Mouse (Mus musculus): ENCODE measurements at regions not wholly inside any gene's neighbourhood (a gene's known extent, or its start where the extent isn't known, plus 50 kb on each side); places are given as distances from the start of the nearest gene placed in this dataset.
"Not testable (repeated sequence)": the region's sequence is repeated elsewhere in the genome, so short reads cannot be mapped to it uniquely, and the experiment has no call there.

- DNase-seq (ENCODE audit: low read depth, low spot score): no peak
- Histone ChIP-seq H3K27ac (ENCODE audit: insufficient read depth, low read depth, low read length, poor library complexity, severe bottlenecking) (no peak overlapping the region), H3K9me3 (ENCODE audit: control insufficient read depth, insufficient read depth, low read depth, low read length) (peaks cover 2% of the 10 kb centered on the region; the same call in 1 of the 2 replicates), H3K36me3 (ENCODE audit: control insufficient read depth, insufficient read depth, low read length, poor library complexity, severe bottlenecking) (no peaks in the 10 kb centered on the region), H3K4me1 (ENCODE audit: control insufficient read depth in 2 of 2, insufficient read depth in 2 of 2, low read length in 2 of 2, poor library complexity in 1 of 2) (no peaks in the 10 kb centered on the region), H3K9ac (ENCODE audit: insufficient read depth, low read depth, low read length, poor library complexity, severe bottlenecking) (no peak overlapping the region), H3K4me3 (ENCODE audit: insufficient read depth in 1 of 2, low read depth in 1 of 2, low read length in 2 of 2, poor library complexity in 1 of 2, severe bottlenecking in 1 of 2) (no peak overlapping the region)
- in situ Hi-C loops (cut with MboI; ENCODE audit: low sequenced_read_pairs in 2 of 2, unreplicated experiment in 2 of 2): no loop called here
- TF ChIP-seq CHD2 (IDR thresholded peaks at IDR 0.05; ENCODE audit: low read depth, low read length): no peak
- TF ChIP-seq HCFC1 (IDR thresholded peaks at IDR 0.05; ENCODE audit: borderline replicate concordance, insufficient read depth, low read length): no peak
- TF ChIP-seq ZC3H11A (IDR thresholded peaks at IDR 0.05; ENCODE audit: borderline replicate concordance, low read depth, low read length): no peak
- TF ChIP-seq ZNF384 (IDR thresholded peaks at IDR 0.05; ENCODE audit: low read depth, low read length): no peak
- no peak for TF ChIP-seq MAFK (IDR thresholded peaks at IDR 0.05; ENCODE audit: insufficient read depth, low read depth, low read length)
These were observed 890.8 kb downstream of the Adam6a start for GRCm38 (mm10) chr12:114434529-114434928.

- H3K4me3 ChIP-seq (ENCODE audit: insufficient read depth in 1 of 2, low read depth in 1 of 2, low read length in 2 of 2, poor library complexity in 1 of 2, severe bottlenecking in 1 of 2): no peak overlapping the region
- no peak for DNase-seq (ENCODE audit: low read depth, low spot score)
- H3K9me3 ChIP-seq (ENCODE audit: control insufficient read depth, insufficient read depth, low read depth, low read length): peaks cover 3% of the 10 kb centered on the region; the same call in 1 of the 2 replicates
- no peaks in the 10 kb centered on the region for H3K36me3 ChIP-seq (ENCODE audit: control insufficient read depth, insufficient read depth, low read length, poor library complexity, severe bottlenecking)
- in situ Hi-C loops (cut with MboI; ENCODE audit: low sequenced_read_pairs in 2 of 2, unreplicated experiment in 2 of 2): no loop called here
- no peaks in the 10 kb centered on the region for H3K4me1 ChIP-seq (ENCODE audit: control insufficient read depth in 2 of 2, insufficient read depth in 2 of 2, low read length in 2 of 2, poor library complexity in 1 of 2)
- H3K9ac ChIP-seq (ENCODE audit: insufficient read depth, low read depth, low read length, poor library complexity, severe bottlenecking): no peak overlapping the region
- TF ChIP-seq CHD2 (IDR thresholded peaks at IDR 0.05; ENCODE audit: low read depth, low read length) (no peak), MAFK (IDR thresholded peaks at IDR 0.05; ENCODE audit: insufficient read depth, low read depth, low read length) (no peak), HCFC1 (IDR thresholded peaks at IDR 0.05; ENCODE audit: borderline replicate concordance, insufficient read depth, low read length) (no peak), ZC3H11A (IDR thresholded peaks at IDR 0.05; ENCODE audit: borderline replicate concordance, low read depth, low read length) (no peak), ZNF384 (IDR thresholded peaks at IDR 0.05; ENCODE audit: low read depth, low read length) (no peak)
- H3K27ac ChIP-seq (ENCODE audit: insufficient read depth, low read depth, low read length, poor library complexity, severe bottlenecking): no peak overlapping the region
These were observed 918.3 kb downstream of the Adam6a start for GRCm38 (mm10) chr12:114462037-114462436.

- in situ Hi-C loops (cut with MboI; ENCODE audit: low sequenced_read_pairs in 2 of 2, unreplicated experiment in 2 of 2): no loop called here
- TF ChIP-seq ZC3H11A (IDR thresholded peaks at IDR 0.05; ENCODE audit: borderline replicate concordance, low read depth, low read length) (no peak), CHD2 (IDR thresholded peaks at IDR 0.05; ENCODE audit: low read depth, low read length) (no peak), ZNF384 (IDR thresholded peaks at IDR 0.05; ENCODE audit: low read depth, low read length) (no peak), HCFC1 (IDR thresholded peaks at IDR 0.05; ENCODE audit: borderline replicate concordance, insufficient read depth, low read length) (no peak), MAFK (IDR thresholded peaks at IDR 0.05; ENCODE audit: insufficient read depth, low read depth, low read length) (no peak)
- peak; percentile 44 for DNase-seq (ENCODE audit: low read depth, low spot score)
- Histone ChIP-seq H3K4me1 (ENCODE audit: control insufficient read depth in 2 of 2, insufficient read depth in 2 of 2, low read length in 2 of 2, poor library complexity in 1 of 2) (no peaks in the 10 kb centered on the region), H3K27ac (ENCODE audit: insufficient read depth, low read depth, low read length, poor library complexity, severe bottlenecking) (no peak overlapping the region), H3K9me3 (ENCODE audit: control insufficient read depth, insufficient read depth, low read depth, low read length) (peaks cover 3% of the 10 kb centered on the region; the same call in 1 of the 2 replicates), H3K36me3 (ENCODE audit: control insufficient read depth, insufficient read depth, low read length, poor library complexity, severe bottlenecking) (no peaks in the 10 kb centered on the region), H3K9ac (ENCODE audit: insufficient read depth, low read depth, low read length, poor library complexity, severe bottlenecking) (no peak overlapping the region), H3K4me3 (ENCODE audit: insufficient read depth in 1 of 2, low read depth in 1 of 2, low read length in 2 of 2, poor library complexity in 1 of 2, severe bottlenecking in 1 of 2) (no peak overlapping the region)
These were observed 918.9 kb downstream of the Adam6a start for GRCm38 (mm10) chr12:114462566-114462965.

DNA sequence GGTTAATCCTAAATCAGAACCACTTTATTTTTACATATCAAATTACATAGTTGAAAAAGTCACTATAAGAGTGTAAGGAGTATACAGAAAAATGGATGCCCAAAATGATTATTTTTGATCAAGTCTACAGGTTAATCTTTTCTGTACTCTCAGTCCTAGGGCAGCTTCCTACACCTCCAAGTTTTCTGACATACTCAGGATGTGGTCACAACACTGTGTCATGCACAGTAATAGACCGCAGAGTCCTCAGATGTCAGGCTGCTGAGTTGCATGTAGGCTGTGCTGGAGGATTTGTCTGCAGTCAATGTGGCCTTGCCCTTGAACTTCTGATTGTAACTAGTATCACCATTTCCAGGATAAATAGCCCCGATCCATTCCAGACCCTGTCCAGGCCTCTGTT, 925.1 kb downstream of the Adam6a start:
- Histone ChIP-seq H3K9me3 (ENCODE audit: control insufficient read depth, insufficient read depth, low read depth, low read length) (peaks cover 3% of the 10 kb centered on the region; the same call in 1 of the 2 replicates), H3K9ac (ENCODE audit: insufficient read depth, low read depth, low read length, poor library complexity, severe bottlenecking) (no peak overlapping the region), H3K4me1 (ENCODE audit: control insufficient read depth in 2 of 2, insufficient read depth in 2 of 2, low read length in 2 of 2, poor library complexity in 1 of 2) (no peaks in the 10 kb centered on the region), H3K36me3 (ENCODE audit: control insufficient read depth, insufficient read depth, low read length, poor library complexity, severe bottlenecking) (no peaks in the 10 kb centered on the region), H3K4me3 (ENCODE audit: insufficient read depth in 1 of 2, low read depth in 1 of 2, low read length in 2 of 2, poor library complexity in 1 of 2, severe bottlenecking in 1 of 2) (no peak overlapping the region), H3K27ac (ENCODE audit: insufficient read depth, low read depth, low read length, poor library complexity, severe bottlenecking) (no peak overlapping the region)
- DNase-seq (ENCODE audit: low read depth, low spot score): no peak
- in situ Hi-C loops (cut with MboI; ENCODE audit: low sequenced_read_pairs in 2 of 2, unreplicated experiment in 2 of 2): loop anchor here in 1 of 2 experiments (5.0 kb wide), 1 partner anchor 43 kb away; no protein-coding TSS in a partner anchor
- no peak for TF ChIP-seq MAFK (IDR thresholded peaks at IDR 0.05; ENCODE audit: insufficient read depth, low read depth, low read length)
- TF ChIP-seq ZNF384 (IDR thresholded peaks at IDR 0.05; ENCODE audit: low read depth, low read length): no peak
- no peak for TF ChIP-seq ZC3H11A (IDR thresholded peaks at IDR 0.05; ENCODE audit: borderline replicate concordance, low read depth, low read length)
- TF ChIP-seq HCFC1 (IDR thresholded peaks at IDR 0.05; ENCODE audit: borderline replicate concordance, insufficient read depth, low read length): no peak
- no peak for TF ChIP-seq CHD2 (IDR thresholded peaks at IDR 0.05; ENCODE audit: low read depth, low read length)

DNA sequence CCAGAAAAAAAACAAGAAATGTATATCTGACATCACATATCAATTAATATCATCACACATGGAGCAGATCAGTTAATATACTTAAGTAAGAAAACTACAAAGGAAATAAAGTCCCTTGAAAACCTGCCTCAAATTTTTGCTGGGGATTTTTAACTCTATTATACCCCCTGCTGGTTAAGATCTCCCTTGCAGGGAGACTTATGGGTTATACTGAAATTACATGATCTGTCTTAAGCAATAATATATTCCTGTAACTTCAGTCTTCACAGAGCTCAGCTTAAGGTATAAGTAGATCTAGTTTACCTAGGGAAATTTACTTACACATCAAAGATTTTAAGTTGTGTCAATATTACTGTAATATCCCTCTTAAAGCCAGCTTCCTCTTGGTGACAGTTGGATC, 929.0 kb downstream of the Adam6a start:
- H3K36me3 ChIP-seq (ENCODE audit: control insufficient read depth, insufficient read depth, low read length, poor library complexity, severe bottlenecking); H3K9me3 ChIP-seq (ENCODE audit: control insufficient read depth, insufficient read depth, low read depth, low read length); H3K9ac ChIP-seq (ENCODE audit: insufficient read depth, low read depth, low read length, poor library complexity, severe bottlenecking); H3K4me3 ChIP-seq (ENCODE audit: insufficient read depth in 1 of 2, low read depth in 1 of 2, low read length in 2 of 2, poor library complexity in 1 of 2, severe bottlenecking in 1 of 2); H3K4me1 ChIP-seq (ENCODE audit: control insufficient read depth in 2 of 2, insufficient read depth in 2 of 2, low read length in 2 of 2, poor library complexity in 1 of 2); DNase-seq (ENCODE audit: low read depth, low spot score); in situ Hi-C loops (cut with MboI; ENCODE audit: low sequenced_read_pairs in 2 of 2, unreplicated experiment in 2 of 2); H3K27ac ChIP-seq (ENCODE audit: insufficient read depth, low read depth, low read length, poor library complexity, severe bottlenecking): not testable (repeated sequence)

All from ES-E14 (cell line).